Mouse (Mus musculus): ENCODE measurements around the gene Slc27a3. TPM values are rescaled to one million over a fixed set of nuclear protein-coding genes. Genes with fewer than 3 reads are reported as not detected.

Gene Slc27a3
- polyA plus RNA-seq, 1 experiment from 2014 or later = 12.4 TPM

DNA sequence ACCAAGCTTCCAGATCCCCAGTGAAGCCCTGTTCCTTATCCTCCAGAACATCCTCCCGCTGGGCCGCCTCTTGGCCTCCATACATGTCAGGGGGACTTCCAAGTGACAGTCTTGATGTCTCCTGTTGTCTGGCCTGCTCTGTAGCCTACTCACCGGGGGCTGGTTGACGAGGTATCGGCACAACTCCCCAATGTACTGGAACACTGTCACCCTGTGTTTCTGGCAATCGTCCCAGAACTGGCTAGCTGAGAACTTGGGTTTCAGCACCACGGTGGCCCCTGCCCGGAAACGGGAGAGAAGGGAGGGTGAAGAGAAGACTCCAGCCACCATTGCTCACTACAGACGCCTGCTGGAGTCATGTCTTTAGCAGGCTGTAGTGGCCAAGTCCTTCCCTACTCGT is 2.3 kb downstream of the Slc27a3 start:
- 53% methylated on average over 11 of the region's 11 CpGs for WGBS
- ATAC-seq = no peak
- Histone ChIP-seq H3K9me3 (no peaks in the 10 kb centered on the region), H3K36me3 (peaks cover 12% of the 10 kb centered on the region), H3K27ac (no peak overlapping the region), H3K9ac (no peak overlapping the region), H3K4me3 (replicated peaks) (no peak overlapping the region), H3K4me1 (replicated peaks) (peaks cover 32% of the 10 kb centered on the region), H3K4me2 (replicated peaks) (0 out of 2 replicates have a peak overlapping the region, but pooled peaks have one; percentile 98), H3K27me3 (replicated peaks) (no peaks in the 10 kb centered on the region)

GRCm38 (mm10) chr3:90386817-90387216 is 2.9 kb downstream of the Slc27a3 start:
- WGBS = 90% methylated on average over 10 of the region's 10 CpGs
- no peaks in the 10 kb centered on the region for H3K27me3 ChIP-seq (replicated peaks)
- peaks cover 5% of the 10 kb centered on the region for H3K36me3 ChIP-seq
- no peak overlapping the region for H3K4me3 ChIP-seq (replicated peaks)
- peaks cover 32% of the 10 kb centered on the region for H3K4me1 ChIP-seq (replicated peaks)
- H3K4me2 ChIP-seq (replicated peaks) = no peak overlapping the region
- H3K9ac ChIP-seq = no peak overlapping the region
- H3K9me3 ChIP-seq = no peaks in the 10 kb centered on the region
- no peak for ATAC-seq
- no peak overlapping the region for H3K27ac ChIP-seq

DNA sequence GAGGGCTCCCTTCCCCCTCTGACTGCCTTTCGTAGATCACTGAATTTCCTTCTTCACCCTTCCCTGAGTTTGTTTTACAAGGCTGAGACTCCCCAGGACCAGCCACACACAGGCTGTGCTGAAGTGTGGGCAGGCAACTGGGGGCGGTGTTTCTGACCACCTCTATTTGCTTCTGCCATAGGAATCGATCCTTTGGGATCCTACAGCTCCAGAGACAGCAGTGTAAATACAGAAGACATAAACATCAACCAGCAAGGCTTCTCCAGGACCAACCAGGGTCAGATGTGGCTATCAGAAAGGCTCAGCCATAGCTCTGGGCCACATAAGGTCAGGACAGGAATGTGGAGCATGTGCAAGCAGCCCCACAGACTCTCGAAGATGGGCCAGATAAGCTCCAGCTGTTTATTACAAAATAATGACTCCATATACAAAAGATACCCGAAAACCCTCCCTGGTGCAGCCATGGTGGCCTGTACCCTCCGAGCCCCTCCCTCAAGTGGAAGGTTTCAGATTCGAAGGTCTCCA is 4.8 kb downstream of the Slc27a3 start:
- H3K27ac ChIP-seq = no peak overlapping the region
- H3K27me3 ChIP-seq (replicated peaks) = no peaks in the 10 kb centered on the region
- ATAC-seq = no peak
- peaks cover 23% of the 10 kb centered on the region for H3K4me1 ChIP-seq (replicated peaks)
- no peak overlapping the region for H3K9ac ChIP-seq
- 26% methylated on average over 7 of the region's 7 CpGs for WGBS
- H3K36me3 ChIP-seq = no peaks in the 10 kb centered on the region
- H3K4me2 ChIP-seq (replicated peaks) = no peak overlapping the region
- no peak overlapping the region for H3K4me3 ChIP-seq (replicated peaks)
- no peaks in the 10 kb centered on the region for H3K9me3 ChIP-seq

- H3K27me3 ChIP-seq (replicated peaks) = no peaks in the 10 kb centered on the region
- no peak overlapping the region for H3K4me3 ChIP-seq (replicated peaks)
- peaks cover 14% of the 10 kb centered on the region for H3K4me1 ChIP-seq (replicated peaks)
- H3K9ac ChIP-seq = no peak overlapping the region
- no peak for ATAC-seq
- H3K36me3 ChIP-seq = no peaks in the 10 kb centered on the region
- WGBS = 86% methylated on average over 4 of the region's 4 CpGs
- H3K27ac ChIP-seq = no peak overlapping the region
- no peaks in the 10 kb centered on the region for H3K9me3 ChIP-seq
- H3K4me2 ChIP-seq (replicated peaks) = no peak overlapping the region
Observed at GRCm38 (mm10) chr3:90383690-90384089, 6.0 kb downstream of the Slc27a3 start.

DNA sequence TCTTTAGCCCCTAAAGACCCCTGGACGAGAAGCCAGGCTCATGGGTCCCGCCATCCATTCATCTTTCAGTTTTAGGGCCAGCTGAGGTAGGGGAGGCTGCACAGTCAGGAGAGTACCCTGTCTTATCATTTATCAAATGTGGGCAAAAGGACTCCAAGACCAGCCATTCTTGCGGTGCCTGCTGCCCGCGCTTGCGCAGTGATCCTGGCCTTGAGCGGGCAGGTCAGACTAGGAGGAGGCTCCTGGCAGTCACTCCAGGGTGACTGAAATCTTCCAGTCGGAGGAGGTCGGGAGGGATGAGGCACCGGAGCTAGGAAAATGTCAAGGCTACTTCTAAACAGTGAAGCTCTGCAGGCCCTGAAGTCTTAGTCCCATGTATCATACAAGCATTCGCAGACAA is 8.0 kb downstream of the Slc27a3 start:
- no peak overlapping the region for H3K4me2 ChIP-seq (replicated peaks)
- no peaks in the 10 kb centered on the region for H3K9me3 ChIP-seq
- WGBS = 40% methylated on average over 11 of the region's 11 CpGs
- H3K27ac ChIP-seq = no peak overlapping the region
- ATAC-seq = no peak
- 0 out of 2 replicates have a peak, but pooled peaks cover 6% of the 10 kb centered on the region for H3K4me1 ChIP-seq (replicated peaks)
- no peak overlapping the region for H3K4me3 ChIP-seq (replicated peaks)
- H3K9ac ChIP-seq = no peak overlapping the region
- no peaks in the 10 kb centered on the region for H3K36me3 ChIP-seq
- no peaks in the 10 kb centered on the region for H3K27me3 ChIP-seq (replicated peaks)

GRCm38 (mm10) chr3:90378496-90378895 is 11.2 kb downstream of the Slc27a3 start:
- no peak for ATAC-seq
- no peaks in the 10 kb centered on the region for H3K9me3 ChIP-seq
- WGBS = 78% methylated on average over 5 of the region's 5 CpGs
- no peak overlapping the region for H3K4me3 ChIP-seq (replicated peaks)
- no peaks in the 10 kb centered on the region for H3K27me3 ChIP-seq (replicated peaks)
- no peak overlapping the region for H3K9ac ChIP-seq
- H3K4me2 ChIP-seq (replicated peaks) = no peak overlapping the region
- H3K36me3 ChIP-seq = no peaks in the 10 kb centered on the region
- H3K27ac ChIP-seq = no peak overlapping the region
- H3K4me1 ChIP-seq (replicated peaks) = peaks cover 4% of the 10 kb centered on the region; the same call in 1 of the 2 replicates

GRCm38 (mm10) chr3:90376247-90376585 is 13.5 kb downstream of the Slc27a3 start:
- Histone ChIP-seq H3K27ac (no peak overlapping the region), H3K36me3 (no peaks in the 10 kb centered on the region), H3K9ac (no peak overlapping the region), H3K4me1 (replicated peaks) (peaks cover 4% of the 10 kb centered on the region; the same call in 1 of the 2 replicates), H3K4me2 (replicated peaks) (no peak overlapping the region), H3K27me3 (replicated peaks) (no peaks in the 10 kb centered on the region), H3K4me3 (replicated peaks) (no peak overlapping the region), H3K9me3 (no peaks in the 10 kb centered on the region)
- WGBS = 75% methylated on average over 1 of the region's 1 CpGs
- 0 out of 2 replicates have a peak, but pooled peaks have one; percentile 9 for ATAC-seq

- no peaks in the 10 kb centered on the region for H3K9me3 ChIP-seq
- peaks cover 4% of the 10 kb centered on the region; the same call in 1 of the 2 replicates for H3K4me1 ChIP-seq (replicated peaks)
- H3K36me3 ChIP-seq = no peaks in the 10 kb centered on the region
- no peaks in the 10 kb centered on the region for H3K27me3 ChIP-seq (replicated peaks)
- no peak overlapping the region for H3K9ac ChIP-seq
- 47% methylated on average over 3 of the region's 3 CpGs for WGBS
- no peak overlapping the region for H3K4me2 ChIP-seq (replicated peaks)
- no peak overlapping the region for H3K4me3 ChIP-seq (replicated peaks)
- ATAC-seq = peak; percentile 24; the same call in 1 of the 2 replicates
- no peak overlapping the region for H3K27ac ChIP-seq
Observed at GRCm38 (mm10) chr3:90375562-90376246, 14.0 kb downstream of the Slc27a3 start.

DNA sequence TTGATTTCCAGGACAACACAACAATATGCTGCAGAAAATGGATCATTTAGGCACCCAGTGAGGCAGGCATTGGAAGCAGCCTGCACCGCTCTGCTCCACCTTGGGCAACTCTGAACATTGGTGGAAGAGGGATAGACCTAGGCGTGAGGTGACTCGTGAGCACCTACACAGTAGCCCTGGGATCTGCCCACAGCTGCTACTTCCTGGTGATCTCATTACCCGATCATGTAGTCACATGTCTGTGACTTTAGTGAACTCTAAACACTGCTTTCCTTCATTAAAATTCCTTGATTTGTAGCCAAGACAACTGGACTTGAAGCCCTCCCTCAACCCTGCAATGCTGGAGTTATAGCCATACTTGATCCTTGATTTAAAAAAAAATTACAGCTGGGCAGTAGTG is 15.4 kb downstream of the Slc27a3 start:
- ATAC-seq = 0 out of 2 replicates have a peak, but pooled peaks have one; percentile 37
- 73% methylated on average over 4 of the region's 4 CpGs for WGBS
- no peak overlapping the region for H3K4me2 ChIP-seq (replicated peaks)
- H3K27me3 ChIP-seq (replicated peaks) = no peaks in the 10 kb centered on the region
- peaks cover 4% of the 10 kb centered on the region; the same call in 1 of the 2 replicates for H3K4me1 ChIP-seq (replicated peaks)
- H3K4me3 ChIP-seq (replicated peaks) = no peak overlapping the region
- no peak overlapping the region for H3K9ac ChIP-seq
- no peaks in the 10 kb centered on the region for H3K9me3 ChIP-seq
- H3K27ac ChIP-seq = no peak overlapping the region
- no peaks in the 10 kb centered on the region for H3K36me3 ChIP-seq

- H3K27ac ChIP-seq = no peak overlapping the region
- no peak overlapping the region for H3K4me2 ChIP-seq (replicated peaks)
- H3K36me3 ChIP-seq = no peaks in the 10 kb centered on the region
- peak; percentile 70 for ATAC-seq
- H3K9ac ChIP-seq = no peak overlapping the region
- H3K27me3 ChIP-seq (replicated peaks) = no peaks in the 10 kb centered on the region
- H3K4me1 ChIP-seq (replicated peaks) = peaks cover 4% of the 10 kb centered on the region; the same call in 1 of the 2 replicates
- no peaks in the 10 kb centered on the region for H3K9me3 ChIP-seq
- 26% methylated on average over 4 of the region's 4 CpGs for WGBS
- H3K4me3 ChIP-seq (replicated peaks) = no peak overlapping the region
Observed at GRCm38 (mm10) chr3:90373432-90374028, 16.2 kb downstream of the Slc27a3 start.

GRCm38 (mm10) chr3:90372817-90373216 is 16.9 kb downstream of the Slc27a3 start:
- no peak overlapping the region for H3K4me3 ChIP-seq (replicated peaks)
- no peak for ATAC-seq
- no peak overlapping the region for H3K9ac ChIP-seq
- no peak overlapping the region for H3K4me2 ChIP-seq (replicated peaks)
- no peaks in the 10 kb centered on the region for H3K9me3 ChIP-seq
- WGBS = 65% methylated on average over 5 of the region's 5 CpGs
- H3K27me3 ChIP-seq (replicated peaks) = no peaks in the 10 kb centered on the region
- peaks cover 4% of the 10 kb centered on the region; the same call in 1 of the 2 replicates for H3K4me1 ChIP-seq (replicated peaks)
- no peak overlapping the region for H3K27ac ChIP-seq
- no peaks in the 10 kb centered on the region for H3K36me3 ChIP-seq

DNA sequence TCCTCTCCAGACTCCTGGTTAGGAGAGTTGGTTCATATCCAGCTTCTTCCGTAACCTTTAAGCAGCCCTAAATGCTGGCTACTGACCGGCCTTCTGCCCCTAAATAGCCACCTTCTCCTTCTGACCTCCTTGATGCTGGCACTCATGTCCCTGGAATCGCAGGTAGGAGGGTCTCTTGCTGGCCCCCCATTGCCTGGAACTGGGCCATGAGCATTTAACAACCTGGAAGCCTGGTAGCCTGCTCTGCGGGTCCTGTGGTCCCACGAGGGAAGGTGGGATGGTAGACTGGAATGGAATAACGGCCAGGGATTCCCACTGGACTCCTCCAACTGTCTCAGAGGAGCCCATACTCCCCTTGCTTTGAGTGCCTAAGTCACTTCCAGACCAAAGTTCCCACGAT is 17.9 kb downstream of the Slc27a3 start:
- Histone ChIP-seq H3K27ac (no peak overlapping the region), H3K4me2 (replicated peaks) (no peak overlapping the region), H3K9ac (no peak overlapping the region), H3K9me3 (no peaks in the 10 kb centered on the region), H3K4me3 (replicated peaks) (no peak overlapping the region), H3K36me3 (no peaks in the 10 kb centered on the region), H3K27me3 (replicated peaks) (no peaks in the 10 kb centered on the region), H3K4me1 (replicated peaks) (peaks cover 4% of the 10 kb centered on the region; the same call in 1 of the 2 replicates)
- 71% methylated on average over 7 of the region's 7 CpGs for WGBS
- no peak for ATAC-seq
